Mouse (Mus musculus) layer of hippocampus, postnatal 25 days (tissue): ENCODE measurements at regions not wholly inside any gene's neighbourhood (a gene's known extent, or its start where the extent isn't known, plus 50 kb on each side); places are given as distances from the start of the nearest gene placed in this dataset.

Source experiments
- DNase-seq, 2 experiments: peaks; one replicate each; pipeline ENCODE4 v3.0.0; 2022; ENCODE audit warnings: mixed read lengths in 2 of 2, low spot score in 1 of 2; ENCODE audit errors: extremely low spot score in 1 of 2

- DNase-seq, result no peak
Observed at GRCm38 (mm10) chr4:16820371-16820770, 2784.9 kb upstream of the Gm12353 start.

DNA sequence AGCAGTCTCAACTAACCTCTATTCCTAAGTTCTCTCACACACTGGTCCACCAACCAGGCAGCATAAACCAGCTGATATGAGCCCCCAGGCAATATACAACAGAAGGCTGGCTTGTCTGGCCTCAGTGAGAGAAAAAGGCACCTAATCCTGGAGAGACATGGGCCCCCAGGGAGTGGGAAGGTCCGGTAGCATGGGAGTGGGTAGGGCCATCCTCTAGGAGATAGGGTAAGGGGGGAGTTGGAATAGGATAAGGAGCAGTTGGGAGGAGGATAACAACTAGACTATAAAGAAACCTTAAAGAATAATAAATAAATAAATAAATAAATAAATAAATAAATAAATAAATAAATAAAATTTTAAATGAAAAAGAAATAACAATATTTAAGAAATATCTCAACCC is 2773.7 kb upstream of the Gm12353 start:
- no peak for DNase-seq

DNA sequence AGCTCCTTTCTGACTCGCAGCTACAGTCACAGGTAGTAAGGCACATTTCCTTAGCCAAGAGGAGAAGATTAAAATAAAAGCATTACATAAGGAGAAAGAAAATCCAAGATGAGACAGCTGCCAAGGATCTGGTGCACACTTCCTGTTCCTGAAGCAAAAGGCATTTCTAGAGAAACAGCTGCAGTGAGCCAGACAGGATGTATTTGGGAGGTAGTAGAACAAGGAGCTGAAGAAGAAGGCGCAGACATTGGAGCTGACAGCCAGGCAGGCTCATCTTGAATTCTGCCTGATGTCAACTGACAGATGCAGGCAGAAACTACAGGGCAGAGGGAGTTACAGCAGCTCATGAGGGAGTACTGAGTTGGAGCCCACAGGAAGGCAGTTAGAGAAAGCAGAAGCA is 2757.2 kb upstream of the Gm12353 start:
- no peak for DNase-seq

DNA sequence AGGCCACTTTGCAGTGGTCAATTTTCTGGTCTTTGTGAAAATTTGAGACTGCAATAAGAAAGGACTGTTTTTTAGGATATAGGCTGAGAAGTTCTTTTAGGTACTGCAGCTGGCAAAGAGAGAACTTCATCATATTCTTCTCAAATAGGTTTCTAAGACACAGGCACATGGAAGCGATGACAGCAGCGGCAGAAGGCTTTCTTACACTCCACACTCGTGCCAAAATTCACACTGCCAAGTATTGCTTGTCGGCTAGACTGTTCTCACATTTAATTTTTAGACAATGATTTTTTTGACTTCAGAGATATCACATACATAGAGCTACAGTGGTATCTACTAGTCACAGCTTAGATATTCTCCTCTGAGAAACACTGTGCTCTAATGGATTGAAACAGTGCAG is 2752.6 kb upstream of the Gm12353 start:
- DNase-seq, result peak in 1 of 2 experiments; percentile 6
